Mouse (Mus musculus) kidney, embryonic 15.5 days (tissue): Measurements from ENCODE around the gene Ncan. TPM values are rescaled to one million over a fixed set of nuclear protein-coding genes. Genes with fewer than 3 reads are reported as not detected.
"Not testable (repeated sequence)": the region's sequence is repeated elsewhere in the genome, so short reads cannot be mapped to it uniquely, and the experiment has no call there.

ENCODE experiments used
- ATAC-seq: fragments of 200-750 bp; cut with Nextera tagmentation; replicated peaks from 2 replicates; pipeline ENCODE4 v1.8.0; 2017; ENCODE audit warnings: moderate TSS enrichment; ENCODE audit not compliant: low FRiP score
- H3K27ac ChIP-seq: fragments of 300-500 bp; sonication (generic); 2 replicates; pipeline ENCODE4 v1.5.1; 2015; ENCODE audit warnings: mild to moderate bottlenecking, inconsistent platforms
- H3K27me3 ChIP-seq: fragments of 300-500 bp; sonication (generic); 2 replicates; pipeline ENCODE4 v1.6.1; 2015; ENCODE audit warnings: inconsistent platforms
- H3K36me3 ChIP-seq: fragments of 300-500 bp; sonication (generic); 2 replicates; pipeline ENCODE4 v1.6.1; 2015; ENCODE audit warnings: inconsistent platforms
- H3K4me1 ChIP-seq: fragments of 300-500 bp; sonication (generic); 2 replicates; pipeline ENCODE4 v1.6.1; 2015; ENCODE audit warnings: inconsistent platforms
- H3K4me2 ChIP-seq: fragments of 300-500 bp; sonication (generic); 2 replicates; pipeline ENCODE4 v1.6.1; 2015; ENCODE audit warnings: moderate library complexity, mild to moderate bottlenecking, inconsistent platforms
- H3K4me3 ChIP-seq: fragments of 300-500 bp; sonication (generic); replicated peaks from 2 replicates; pipeline ENCODE4 v1.5.1; 2015; ENCODE audit warnings: mild to moderate bottlenecking, inconsistent platforms
- H3K9ac ChIP-seq: fragments of 300-500 bp; sonication (generic); 2 replicates; pipeline ENCODE4 v1.6.1; 2015; ENCODE audit warnings: mild to moderate bottlenecking, inconsistent platforms
- H3K9me3 ChIP-seq: fragments of 300-500 bp; sonication (generic); replicated peaks from 2 replicates; pipeline ENCODE4 v1.6.1; 2016; ENCODE audit warnings: inconsistent platforms
- WGBS: fragments of 180-500 bp; shearing (Covaris S2); methylation state at CpG from one replicate; pipeline ENCODE4 v1.1.7; 2015; ENCODE audit warnings: mixed read lengths; 5-methylcytosine and 5-hydroxymethylcytosine counted together
- microRNA-seq: library from miRNA; unstranded; fragments of <30 nt; microRNA quantifications from one replicate; pipeline ENCODE4, GENCODE M21; 2016
- polyA plus RNA-seq: library from polyadenylated mRNA; unstranded; fragments of >200 nt; fragmentation: Nextera tagmentation; extraction: Ambion mirVana; gene quantifications from 2 replicates; pipeline ENCODE4 v1.2.1, GENCODE M21; 2015

Gene Ncan
- polyA plus RNA-seq, 1 experiment from 2014 or later: 0.64 TPM

- peaks cover 94% of the 10 kb centered on the region for H3K36me3 ChIP-seq
- H3K27me3 ChIP-seq: no peaks in the 10 kb centered on the region
- WGBS: 94% methylated on average over 1 of the region's 1 CpGs
Observed at GRCm38 (mm10) chr8:70057721-70058120, 63.0 kb downstream of the Ncan start.

GRCm38 (mm10) chr8:70050434-70050833, 70.2 kb downstream of the Ncan start:
- WGBS: 92% methylated on average over 5 of the region's 5 CpGs

More at GRCm38 (mm10) chr8:70057721-70058120, 63.0 kb downstream of the Ncan start:
- no peak overlapping the region for H3K27ac ChIP-seq
- H3K4me3 ChIP-seq: no peak overlapping the region
- no peak overlapping the region for H3K9ac ChIP-seq
- no peaks in the 10 kb centered on the region for H3K4me1 ChIP-seq
- no peak overlapping the region for H3K4me2 ChIP-seq
- ATAC-seq: no peak
- no peaks in the 10 kb centered on the region for H3K9me3 ChIP-seq

GRCm38 (mm10) chr8:70049662-70050061, 71.0 kb downstream of the Ncan start:
- Histone ChIP-seq H3K36me3 (peaks cover 63% of the 10 kb centered on the region), H3K27ac (no peak overlapping the region), H3K4me3 (no peak overlapping the region), H3K9ac (no peak overlapping the region), H3K4me1 (no peaks in the 10 kb centered on the region), H3K9me3 (no peaks in the 10 kb centered on the region), H3K4me2 (no peak overlapping the region), H3K27me3 (no peaks in the 10 kb centered on the region)
- ATAC-seq: no peak

More at GRCm38 (mm10) chr8:70050434-70050833, 70.2 kb downstream of the Ncan start:
- H3K27me3 ChIP-seq, H3K9me3 ChIP-seq, H3K9ac ChIP-seq, H3K4me2 ChIP-seq, ATAC-seq, H3K27ac ChIP-seq, H3K4me1 ChIP-seq, H3K4me3 ChIP-seq: not testable (repeated sequence)
- peaks cover 70% of the 10 kb centered on the region for H3K36me3 ChIP-seq

- Histone ChIP-seq H3K27ac (no peak overlapping the region), H3K4me1 (peaks cover 36% of the 10 kb centered on the region), H3K9ac (peak overlapping the region; percentile 87; the same call in 1 of the 2 replicates), H3K4me2 (peak overlapping the region; percentile 95), H3K27me3 (no peaks in the 10 kb centered on the region), H3K4me3 (peak overlapping the region; percentile 87), H3K36me3 (peaks cover 12% of the 10 kb centered on the region), H3K9me3 (no peaks in the 10 kb centered on the region)
- no peak for ATAC-seq
- 86% methylated on average over 5 of the region's 5 CpGs for WGBS
Observed at GRCm38 (mm10) chr8:70043996-70044395, 76.7 kb downstream of the Ncan start.

Small RNA genes within 50 kb of the gene (microRNA-seq; reads per million reads assigned to microRNA genes)
- not detected for gene Mir7066

Other genes with a start within 250 kb of the Ncan start
- gene Cilp2, start 233.2 kb downstream of the Ncan start, polyA plus RNA-seq: 0.88 and 0.98 TPM in 2 replicates
- 3.4 and 4.6 TPM in 2 replicates for gene Tssk6, start 218.7 kb downstream of the Ncan start, polyA plus RNA-seq
- gene Ndufa13, start 218.3 kb downstream of the Ncan start, polyA plus RNA-seq: 205 and 210 TPM in 2 replicates
- gene Yjefn3, start 218.2 kb downstream of the Ncan start, polyA plus RNA-seq: 4.5 and 5.2 TPM in 2 replicates
- gene Gatad2a, start 124.5 kb downstream of the Ncan start, polyA plus RNA-seq: 40.0 and 42.2 TPM in 2 replicates
- 51.7 and 55.7 TPM in 2 replicates for gene Mau2, start 78.1 kb downstream of the Ncan start, polyA plus RNA-seq
- gene Sugp1, start 78.1 kb downstream of the Ncan start, polyA plus RNA-seq: 44.1 and 48.7 TPM in 2 replicates
- gene Tm6sf2, start 47.9 kb downstream of the Ncan start, polyA plus RNA-seq: 1.0 TPM in 2 replicates
- gene Hapln4, start 37.4 kb downstream of the Ncan start, polyA plus RNA-seq: 0.35 TPM in 1 of 2 replicates, not detected in the other
- gene Nr2c2ap, start 10.5 kb upstream of the Ncan start, polyA plus RNA-seq: 31.4 and 34.8 TPM in 2 replicates
- gene Rfxank, start 18.3 kb upstream of the Ncan start, polyA plus RNA-seq: 18.3 and 22.7 TPM in 2 replicates
- gene Borcs8, start 18.6 kb upstream of the Ncan start, polyA plus RNA-seq: 45.0 and 47.8 TPM in 2 replicates
- gene Mef2b, start 18.8 kb upstream of the Ncan start, polyA plus RNA-seq: 0.17 and 0.29 TPM in 2 replicates
- 71.8 and 76.3 TPM in 2 replicates for gene Tmem161a, start 51.5 kb upstream of the Ncan start, polyA plus RNA-seq
- gene Slc25a42, start 91.4 kb upstream of the Ncan start, polyA plus RNA-seq: 4.8 and 5.1 TPM in 2 replicates
- 29.6 and 31.6 TPM in 2 replicates for gene Sugp2, start 113.4 kb upstream of the Ncan start, polyA plus RNA-seq
- gene Armc6, start 113.6 kb upstream of the Ncan start, polyA plus RNA-seq: 28.8 and 31.0 TPM in 2 replicates
- gene Homer3, start 162.0 kb upstream of the Ncan start, polyA plus RNA-seq: 69.5 and 79.9 TPM in 2 replicates
- 45.1 and 49.0 TPM in 2 replicates for gene Ddx49, start 181.6 kb upstream of the Ncan start, polyA plus RNA-seq
- 320 and 327 TPM in 2 replicates for gene Cope, start 181.6 kb upstream of the Ncan start, polyA plus RNA-seq
- gene Cers1, start 194.9 kb upstream of the Ncan start, polyA plus RNA-seq: 2.6 and 4.0 TPM in 2 replicates
- gene Gdf1, start 208.9 kb upstream of the Ncan start, polyA plus RNA-seq: 5.2 and 6.2 TPM in 2 replicates
- 17.1 and 17.2 TPM in 2 replicates for gene Upf1, start 232.4 kb upstream of the Ncan start, polyA plus RNA-seq